Mouse (Mus musculus) cortical plate, adult 2 months (tissue): ENCODE results near the gene Lyl1.

Source experiments
- CTCF ChIP-seq: fragments of 200-500 bp; IDR thresholded peaks from 2 replicates; pipeline ENCODE4 v1.5.1; 2011; ENCODE audit warnings: mild to moderate bottlenecking, control low read depth, low read length; ENCODE audit not compliant: insufficient read depth; ENCODE audit errors: extremely low read depth
- POLR2A ChIP-seq: fragments of 200-500 bp; IDR thresholded peaks from 2 replicates; pipeline ENCODE4 v1.6.1; 2011; ENCODE audit warnings: mild to moderate bottlenecking, low read length, control low read depth; ENCODE audit not compliant: insufficient read depth; ENCODE audit errors: extremely low read depth

DNA sequence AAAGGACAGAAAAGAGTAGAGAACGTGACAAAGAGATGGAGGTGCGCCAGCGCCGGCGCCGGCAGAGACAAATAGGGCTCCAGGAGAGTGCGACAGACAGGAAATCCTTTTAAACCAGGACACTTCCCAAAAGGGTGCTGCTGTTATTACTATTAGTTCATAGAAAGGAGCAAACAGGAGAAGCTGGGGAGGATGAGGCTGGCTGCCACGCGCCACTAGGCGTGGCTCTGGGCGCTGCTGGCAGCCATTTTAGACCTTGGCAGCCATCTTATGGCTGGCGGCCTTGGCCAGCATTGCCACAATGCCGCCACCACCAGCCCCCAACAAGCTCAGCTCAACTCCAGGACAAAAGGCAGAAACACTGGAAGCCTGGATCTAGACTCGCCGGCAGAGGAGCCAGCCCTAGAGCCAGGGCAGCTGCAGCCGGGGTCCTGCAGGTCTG is 28.7 kb downstream of the Lyl1 start:
- no peak for TF ChIP-seq CTCF
- no peak for TF ChIP-seq POLR2A
